ENCODE assay signal across 12 mouse cellular contexts in genomic region chr6:72748421-72748820, GRCm38 (mm10). TPM values are rescaled to one million over a fixed set of nuclear protein-coding genes. Genes with fewer than 3 reads are reported as not detected.
DNase-seq lines count a peak whose midpoint lies in the region; ATAC-seq and TF ChIP-seq lines count a peak whose summit lies in the region.
"Had no signal": no experiment of that assay in that cellular context is flagged by ENCODE, and none has a peak within 500 bp of the region (broad histone marks: within the 10 kb centered on the region; RNA-seq: fewer than 3 reads in every experiment).

No protein-coding gene starts in this region.

- no peak overlapping the region for H3K4me3 ChIP-seq in forebrain, embryonic 13.5 days
- no peak overlapping the region for H3K4me3 ChIP-seq in forebrain, embryonic 14.5 days (ENCODE audit: low read depth, low read length)
- H3K4me3 ChIP-seq in kidney, postnatal 0 days (replicated peaks; ENCODE audit: low read depth, low read length) = no peak overlapping the region
- no peak overlapping the region for H3K4me3 ChIP-seq in limb, embryonic 13.5 days
- H3K4me3 ChIP-seq: erythroblast, embryonic 14.5 days had no signal

- 3% methylated on average over 2 of the region's 2 CpGs for WGBS in forebrain, embryonic 13.5 days
- WGBS in forebrain, embryonic 14.5 days = 0% methylated on average over 2 of the region's 2 CpGs
- 7% methylated on average over 2 of the region's 2 CpGs for WGBS in kidney, postnatal 0 days
- 1% methylated on average over 2 of the region's 2 CpGs for WGBS in limb, embryonic 13.5 days

- no peak overlapping the region for H3K4me2 ChIP-seq in forebrain, embryonic 13.5 days
- H3K4me2 ChIP-seq in forebrain, embryonic 14.5 days (ENCODE audit: low read length) = no peak overlapping the region
- peak overlapping the region; percentile 19; the same call in 1 of the 2 replicates for H3K4me2 ChIP-seq in kidney, postnatal 0 days (ENCODE audit: low read length)
- peak overlapping the region; percentile 19; the same call in 1 of the 2 replicates for H3K4me2 ChIP-seq in limb, embryonic 13.5 days (replicated peaks)
- H3K4me2 ChIP-seq: liver, embryonic 11.5 days had no signal

- no peaks in the 10 kb centered on the region for H3K9me3 ChIP-seq in forebrain, embryonic 13.5 days (replicated peaks)
- H3K9me3 ChIP-seq in forebrain, embryonic 14.5 days (replicated peaks; ENCODE audit: control insufficient read depth, low read length) = no peaks in the 10 kb centered on the region
- no peaks in the 10 kb centered on the region for H3K9me3 ChIP-seq in kidney, postnatal 0 days (replicated peaks; ENCODE audit: low read length)
- no peaks in the 10 kb centered on the region for H3K9me3 ChIP-seq in limb, embryonic 13.5 days

- no peak overlapping the region for H3K27ac ChIP-seq in forebrain, embryonic 13.5 days
- no peak overlapping the region for H3K27ac ChIP-seq in forebrain, embryonic 14.5 days (ENCODE audit: low read depth, low read length)
- H3K27ac ChIP-seq in kidney, postnatal 0 days = peak overlapping the region; percentile 72
- no peak overlapping the region; the same call in 1 of the 2 replicates for H3K27ac ChIP-seq in limb, embryonic 13.5 days

- no peak for DNase-seq in forebrain, embryonic 14.5 days (ENCODE audit: low spot score)
- peak; percentile 92 for DNase-seq in kidney, postnatal 0 days (ENCODE audit: low spot score)
- no peak for DNase-seq in kidney, adult 8-10 months
- DNase-seq in brain, embryonic 14.5 days (ENCODE audit: low read depth) = peak; percentile 32
- no peak for DNase-seq in cerebellum, adult 18-20 months
- DNase-seq in urinary bladder, postnatal 25 days (ENCODE audit: low spot score) = no peak
- DNase-seq: B cell, adult 2 months; right cerebral cortex, adult 18-20 months had no signal

- H3K9ac ChIP-seq in forebrain, embryonic 13.5 days = 0 out of 2 replicates have a peak overlapping the region, but pooled peaks have one; percentile 28
- no peak overlapping the region for H3K9ac ChIP-seq in forebrain, embryonic 14.5 days (ENCODE audit: low read length)
- no peak overlapping the region for H3K9ac ChIP-seq in kidney, postnatal 0 days (ENCODE audit: low read depth, low read length)
- H3K9ac ChIP-seq in limb, embryonic 13.5 days = no peak overlapping the region

- TF ChIP-seq CTCF in kidney, postnatal 0 days (IDR thresholded peaks at IDR 0.05; ENCODE audit: low read depth) = no peak
- TF ChIP-seq CTCF in brain, embryonic 14.5 days (IDR thresholded peaks at IDR 0.05; ENCODE audit: borderline replicate concordance, extremely low read depth, insufficient read depth, insufficient read length) = no peak

- peaks cover 41% of the 10 kb centered on the region for H3K4me1 ChIP-seq in forebrain, embryonic 13.5 days
- H3K4me1 ChIP-seq in forebrain, embryonic 14.5 days (ENCODE audit: control insufficient read depth, insufficient read depth, low read length) = peaks cover 11% of the 10 kb centered on the region
- peaks cover 48% of the 10 kb centered on the region for H3K4me1 ChIP-seq in kidney, postnatal 0 days (replicated peaks; ENCODE audit: insufficient read depth, low read length)
- H3K4me1 ChIP-seq in limb, embryonic 13.5 days = peaks cover 74% of the 10 kb centered on the region

- no peaks in the 10 kb centered on the region for H3K36me3 ChIP-seq in forebrain, embryonic 13.5 days (ENCODE audit: poor library complexity, severe bottlenecking)
- no peaks in the 10 kb centered on the region for H3K36me3 ChIP-seq in forebrain, embryonic 14.5 days (ENCODE audit: control insufficient read depth, insufficient read depth, low read length)
- H3K36me3 ChIP-seq in kidney, postnatal 0 days (ENCODE audit: insufficient read depth, low read length) = no peaks in the 10 kb centered on the region
- H3K36me3 ChIP-seq in limb, embryonic 13.5 days = no peaks in the 10 kb centered on the region; the same call in 1 of the 2 replicates

- no peaks in the 10 kb centered on the region for H3K27me3 ChIP-seq in forebrain, embryonic 13.5 days
- H3K27me3 ChIP-seq in forebrain, embryonic 14.5 days (replicated peaks; ENCODE audit: control insufficient read depth, insufficient read depth, low read length) = no peaks in the 10 kb centered on the region
- H3K27me3 ChIP-seq in kidney, postnatal 0 days (ENCODE audit: insufficient read depth, low read length) = no peaks in the 10 kb centered on the region
- no peaks in the 10 kb centered on the region for H3K27me3 ChIP-seq in limb, embryonic 13.5 days

- no peak for ATAC-seq in forebrain, embryonic 13.5 days
- ATAC-seq in forebrain, embryonic 14.5 days = no peak
- peak; percentile 41; the same call in 1 of the 2 replicates for ATAC-seq in kidney, postnatal 0 days (replicated peaks; ENCODE audit: low FRiP score, low read depth)
- ATAC-seq in limb, embryonic 13.5 days (ENCODE audit: low FRiP score, low read depth) = 0 out of 2 replicates have a peak, but pooled peaks have one; percentile 15

- TF ChIP-seq POLR2A in brain, embryonic 14.5 days (IDR thresholded peaks at IDR 0.05; ENCODE audit: borderline replicate concordance, extremely low read depth, insufficient read depth, insufficient read length, poor library complexity, severe bottlenecking) = no peak

RNA-seq across cellular contexts. Expression of gene Tcf7l1, which starts 40.6 kb away (rescaled TPM):
- 13.5 and 13.8 TPM in 2 replicates for polyA plus RNA-seq in forebrain, embryonic 13.5 days (2015; fragmentation: Nextera tagmentation; extraction: Ambion mirVana)
- 6.8 and 6.9 TPM in 2 replicates for polyA plus RNA-seq in forebrain, embryonic 14.5 days (2014; fragmentation: Nextera tagmentation; extraction: Ambion mirVana)
- polyA plus RNA-seq in kidney, postnatal 0 days (2015; fragmentation: Nextera tagmentation; extraction: Ambion mirVana) = 23.8 and 25.0 TPM in 2 replicates
- polyA plus RNA-seq in brain, embryonic 14.5 days (2012; rRNA removed) = 13.1 and 14.5 TPM in 2 replicates
- 46.8 and 47.3 TPM in 2 replicates for polyA plus RNA-seq in limb, embryonic 13.5 days (2015; fragmentation: Nextera tagmentation; extraction: Ambion mirVana)

Comparison
In these comparisons a context has a peak if more than half of its experiments do, and no peak if none do; other contexts are left out.
1. DNase-seq: peak in kidney, postnatal 0 days (single experiment) and brain, embryonic 14.5 days (single experiment); none in forebrain, embryonic 14.5 days (single experiment), kidney, adult 8-10 months (0 of 2), cerebellum, adult 18-20 months (0 of 2) and urinary bladder, postnatal 25 days (single experiment).
2. ATAC-seq: peak in kidney, postnatal 0 days (single experiment) and limb, embryonic 13.5 days (single experiment); none in forebrain, embryonic 13.5 days (single experiment) and forebrain, embryonic 14.5 days (single experiment).
3. H3K4me2 ChIP-seq: peak in kidney, postnatal 0 days (single experiment) and limb, embryonic 13.5 days (single experiment); none in forebrain, embryonic 13.5 days (single experiment) and forebrain, embryonic 14.5 days (single experiment).